Mouse (Mus musculus) liver, adult 2 months (tissue): ENCODE results near the gene 4933414I15Rik. TPM values are rescaled to one million over a fixed set of nuclear protein-coding genes. Genes with fewer than 3 reads are reported as not detected.

ENCODE experiments used
- DNase-seq: peaks from one replicate; pipeline ENCODE4 v3.0.0-alpha.2; 2011; ENCODE audit warnings: low read depth, low spot score; ENCODE audit errors: extremely low read depth
- H3K27ac ChIP-seq: fragments of 200-500 bp; replicated peaks from 2 replicates; pipeline ENCODE4 v1.5.1; 2012; ENCODE audit warnings: low read depth, mild to moderate bottlenecking, control low read depth, inconsistent platforms, low read length; ENCODE audit not compliant: insufficient read depth
- H3K27me3 ChIP-seq: fragments of 200-500 bp; 2 replicates; pipeline ENCODE4 v1.6.1; 2012; ENCODE audit warnings: mild to moderate bottlenecking, moderate library complexity, low read length, inconsistent platforms; ENCODE audit not compliant: control insufficient read depth, insufficient read depth
- H3K36me3 ChIP-seq: fragments of 200-500 bp; 2 replicates; pipeline ENCODE4 v1.6.1; 2012; ENCODE audit warnings: low read length, inconsistent platforms; ENCODE audit not compliant: control insufficient read depth, insufficient read depth
- H3K4me1 ChIP-seq: fragments of 200-500 bp; 2 replicates; pipeline ENCODE4 v1.6.1; 2011; ENCODE audit warnings: low read length; ENCODE audit not compliant: control insufficient read depth, insufficient read depth
- H3K4me3 ChIP-seq: fragments of 200-500 bp; 2 replicates; pipeline ENCODE4 v1.5.1; 2011; ENCODE audit warnings: low read depth, mild to moderate bottlenecking, control low read depth, low read length, moderate library complexity; ENCODE audit not compliant: insufficient read depth
- H3K79me2 ChIP-seq: fragments of 200-500 bp; 2 replicates; pipeline ENCODE4 v1.6.1; 2012; ENCODE audit warnings: inconsistent platforms, mild to moderate bottlenecking, low read length, moderate library complexity; ENCODE audit not compliant: control insufficient read depth, insufficient read depth
- H3K9ac ChIP-seq: fragments of 200-500 bp; 2 replicates; pipeline ENCODE4 v1.6.1; 2012; ENCODE audit warnings: low read depth, mild to moderate bottlenecking, control low read depth, inconsistent platforms, low read length
- CTCF ChIP-seq: fragments of 200-500 bp; IDR thresholded peaks from 2 replicates; pipeline ENCODE4 v1.5.1; 2011; ENCODE audit warnings: low read depth, low read length, control low read depth
- POLR2A ChIP-seq: fragments of 200-500 bp; IDR thresholded peaks from 2 replicates; pipeline ENCODE4 v1.6.1; 2011; ENCODE audit warnings: low read length, control low read depth; ENCODE audit not compliant: insufficient read depth; ENCODE audit errors: extremely low read depth
- WGBS: fragments of 180-500 bp; shearing (Covaris S2); methylation state at CpG from one replicate; pipeline ENCODE4 v1.1.7; 2018; 5-methylcytosine and 5-hydroxymethylcytosine counted together
- polyA plus RNA-seq: library from polyadenylated mRNA; depleted of rRNA; stranded (reverse); fragments of >200 nt; gene quantifications from 2 replicates; pipeline ENCODE4 v1.2.3, GENCODE M21; 2012
- total RNA-seq: library from RNA; depleted of rRNA; stranded (reverse); fragments of >200 nt; gene quantifications from 2 replicates; pipeline ENCODE4 v1.2.3, GENCODE M21; 2014

The 4933414I15Rik gene
- total and polyA plus RNA-seq, 2 experiments = not detected

- 43% methylated on average over 14 of the region's 14 CpGs for WGBS
- H3K9ac ChIP-seq = no peak overlapping the region
- TF ChIP-seq POLR2A (no peak), CTCF (no peak)
- H3K27ac ChIP-seq = no peak overlapping the region
- no peak for DNase-seq
- H3K4me1 ChIP-seq = no peaks in the 10 kb centered on the region
- no peak overlapping the region for H3K4me3 ChIP-seq
- H3K79me2 ChIP-seq = no peaks in the 10 kb centered on the region
- H3K36me3 ChIP-seq = no peaks in the 10 kb centered on the region
- no peaks in the 10 kb centered on the region for H3K27me3 ChIP-seq
Measured at GRCm38 (mm10) chr11:50952290-50952689, 8.7 kb upstream of the 4933414I15Rik start.

GRCm38 (mm10) chr11:50942386-50942785 is 1.2 kb downstream of the 4933414I15Rik start:
- Histone ChIP-seq H3K36me3 (no peaks in the 10 kb centered on the region), H3K4me1 (no peaks in the 10 kb centered on the region), H3K9ac (no peak overlapping the region), H3K27me3 (no peaks in the 10 kb centered on the region), H3K4me3 (no peak overlapping the region), H3K79me2 (no peaks in the 10 kb centered on the region), H3K27ac (no peak overlapping the region)
- WGBS = 68% methylated on average over 12 of the region's 12 CpGs
- TF ChIP-seq CTCF (no peak), POLR2A (no peak)
- DNase-seq = no peak

GRCm38 (mm10) chr11:50939621-50940366 is 3.8 kb downstream of the 4933414I15Rik start:
- 33% methylated on average over 14 of the region's 14 CpGs for WGBS
- Histone ChIP-seq H3K4me1 (no peaks in the 10 kb centered on the region), H3K9ac (no peak overlapping the region), H3K27ac (no peak overlapping the region), H3K27me3 (no peaks in the 10 kb centered on the region), H3K4me3 (no peak overlapping the region), H3K79me2 (no peaks in the 10 kb centered on the region), H3K36me3 (no peaks in the 10 kb centered on the region)
- peak; percentile 55 for DNase-seq
- TF ChIP-seq CTCF (peak; percentile 70), POLR2A (no peak)

GRCm38 (mm10) chr11:50938435-50938834 is 5.1 kb downstream of the 4933414I15Rik start:
- WGBS = 78% methylated on average over 8 of the region's 8 CpGs
- no peak for TF ChIP-seq POLR2A
- no peak for TF ChIP-seq CTCF
- Histone ChIP-seq H3K4me3 (no peak overlapping the region), H3K27me3 (no peaks in the 10 kb centered on the region), H3K27ac (no peak overlapping the region), H3K79me2 (no peaks in the 10 kb centered on the region), H3K36me3 (no peaks in the 10 kb centered on the region), H3K4me1 (no peaks in the 10 kb centered on the region), H3K9ac (no peak overlapping the region)
- DNase-seq = no peak

- no peaks in the 10 kb centered on the region for H3K27me3 ChIP-seq
- H3K27ac ChIP-seq = no peak overlapping the region
- H3K9ac ChIP-seq = no peak overlapping the region
- TF ChIP-seq POLR2A (no peak), CTCF (no peak)
- H3K36me3 ChIP-seq = no peaks in the 10 kb centered on the region
- no peak overlapping the region for H3K4me3 ChIP-seq
- H3K4me1 ChIP-seq = no peaks in the 10 kb centered on the region
- no peaks in the 10 kb centered on the region for H3K79me2 ChIP-seq
- DNase-seq = no peak
- whole genome bisulfite sequencing = 54% methylated on average over 1 of the region's 1 CpGs
Measured at GRCm38 (mm10) chr11:50932040-50932439, 11.5 kb downstream of the 4933414I15Rik start.

GRCm38 (mm10) chr11:50931451-50931866 is 12.1 kb downstream of the 4933414I15Rik start, which contains the start of gene Zfp354b:
Gene Zfp354b, minus strand, starts transcription at chr11:50931633.
- Histone ChIP-seq H3K79me2 (no peaks in the 10 kb centered on the region), H3K27me3 (no peaks in the 10 kb centered on the region), H3K4me1 (no peaks in the 10 kb centered on the region), H3K27ac (peak within 1 kb of the TSS; percentile 80), H3K4me3 (peak within 1 kb of the TSS; percentile 75), H3K36me3 (0 out of 2 replicates have a peak, but pooled peaks cover under 1% of the 10 kb centered on the region), H3K9ac (peak within 1 kb of the TSS; percentile 84)
- under 1% methylated on average over 18 of the region's 18 CpGs for WGBS
- TF ChIP-seq POLR2A = peak; percentile 63; the same call in 1 of the 2 replicates
- TF ChIP-seq CTCF = no peak
- DNase-seq = peak; percentile 84
